Mouse (Mus musculus): ENCODE measurements around the gene Bmpr1b.

DNA sequence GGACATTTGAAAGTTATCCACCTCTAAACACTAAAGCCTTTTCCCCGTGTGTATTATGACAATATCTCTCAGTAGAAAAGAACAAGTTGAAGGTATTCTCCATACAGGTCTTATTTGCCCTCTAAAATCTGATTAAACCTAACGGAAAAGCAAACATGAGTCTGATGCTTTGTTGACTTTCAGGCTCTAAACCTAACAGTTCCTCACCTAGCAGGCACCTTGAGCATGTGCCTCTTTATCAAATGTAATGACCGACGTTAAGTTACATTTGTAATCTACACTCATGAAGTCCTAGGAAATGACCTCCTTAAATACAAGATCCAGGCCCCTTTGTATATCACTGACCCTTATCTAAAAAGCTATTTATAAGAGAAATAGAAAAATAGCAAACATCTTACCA, 79.5 kb downstream of the Bmpr1b start:
- TF ChIP-seq CTCF (IDR thresholded peaks at IDR 0.05; ENCODE audit: borderline replicate concordance, insufficient read depth, low read depth, low read length) (no peak), POLR2A (IDR thresholded peaks at IDR 0.05; ENCODE audit: borderline replicate concordance, insufficient read depth, low read length) (no peak)

Measured in cerebellum, adult 2 months (tissue).